Mouse (Mus musculus) lung, embryonic 15.5 days (tissue): ENCODE results near the gene Gm20662. TPM values are rescaled to one million over a fixed set of nuclear protein-coding genes. Genes with fewer than 3 reads are reported as not detected.

Source experiments
- ATAC-seq: fragments of 200-750 bp; cut with Nextera tagmentation; 2 replicates; pipeline ENCODE4 v1.8.0; 2017; ENCODE audit warnings: moderate number of reproducible peaks, borderline replicate concordance; ENCODE audit not compliant: low FRiP score, low TSS enrichment; ENCODE audit errors: extremely low read depth
- H3K27ac ChIP-seq: fragments of 300-500 bp; sonication (generic); 2 replicates; pipeline ENCODE4 v1.5.1; 2015; ENCODE audit warnings: moderate library complexity, mild to moderate bottlenecking, inconsistent platforms
- H3K27me3 ChIP-seq: fragments of 300-500 bp; sonication (generic); 2 replicates; pipeline ENCODE4 v1.6.1; 2015; ENCODE audit warnings: inconsistent platforms
- H3K36me3 ChIP-seq: fragments of 300-500 bp; sonication (generic); 2 replicates; pipeline ENCODE4 v1.6.1; 2015; ENCODE audit warnings: inconsistent platforms
- H3K4me1 ChIP-seq: fragments of 300-500 bp; sonication (generic); 2 replicates; pipeline ENCODE4 v1.6.1; 2015; ENCODE audit warnings: inconsistent platforms
- H3K4me2 ChIP-seq: fragments of 300-500 bp; sonication (generic); 2 replicates; pipeline ENCODE4 v1.6.1; 2015; ENCODE audit warnings: inconsistent platforms, mild to moderate bottlenecking, moderate library complexity
- H3K4me3 ChIP-seq: fragments of 300-500 bp; sonication (generic); 2 replicates; pipeline ENCODE4 v1.5.1; 2015; ENCODE audit warnings: mild to moderate bottlenecking, inconsistent platforms
- H3K9ac ChIP-seq: fragments of 300-500 bp; sonication (generic); 2 replicates; pipeline ENCODE4 v1.6.1; 2015; ENCODE audit warnings: inconsistent platforms
- H3K9me3 ChIP-seq: fragments of 300-500 bp; sonication (generic); 2 replicates; pipeline ENCODE4 v1.6.1; 2016; ENCODE audit warnings: inconsistent platforms
- WGBS: fragments of 180-500 bp; shearing (Covaris S2); methylation state at CpG from one replicate; pipeline ENCODE4 v1.1.7; 2015; 5-methylcytosine and 5-hydroxymethylcytosine counted together
- polyA plus RNA-seq: library from polyadenylated mRNA; unstranded; fragments of >200 nt; fragmentation: Nextera tagmentation; extraction: Ambion mirVana; gene quantifications from 2 replicates; pipeline ENCODE4 v1.2.1, GENCODE M21; 2015

Gene Gm20662
- polyA plus RNA-seq, 1 experiment from 2014 or later: 0.72 TPM

- peaks cover 42% of the 10 kb centered on the region for H3K36me3 ChIP-seq
- WGBS: 90% methylated on average over 9 of the region's 9 CpGs
- no peak overlapping the region for H3K27ac ChIP-seq
- no peak overlapping the region for H3K4me3 ChIP-seq
- H3K9me3 ChIP-seq: no peaks in the 10 kb centered on the region
- no peaks in the 10 kb centered on the region for H3K27me3 ChIP-seq
- peaks cover 5% of the 10 kb centered on the region; the same call in 1 of the 2 replicates for H3K4me1 ChIP-seq
- no peak overlapping the region for H3K4me2 ChIP-seq
- H3K9ac ChIP-seq: no peak overlapping the region
- ATAC-seq: no peak
Measured at GRCm38 (mm10) chr9:107962916-107963315, 33.2 kb upstream of the Gm20662 start.

GRCm38 (mm10) chr9:107963700-107964099 lies 32.4 kb upstream of the Gm20662 start:
- 13% methylated on average over 5 of the region's 5 CpGs for WGBS
- Histone ChIP-seq H3K4me3 (no peak overlapping the region), H3K4me2 (no peak overlapping the region), H3K27ac (no peak overlapping the region), H3K36me3 (peaks cover 42% of the 10 kb centered on the region), H3K9ac (no peak overlapping the region), H3K27me3 (no peaks in the 10 kb centered on the region), H3K9me3 (no peaks in the 10 kb centered on the region), H3K4me1 (peaks cover 5% of the 10 kb centered on the region; the same call in 1 of the 2 replicates)
- peak; percentile 55; the same call in 1 of the 2 replicates for ATAC-seq

GRCm38 (mm10) chr9:107964681-107965080 lies 31.5 kb upstream of the Gm20662 start:
- ATAC-seq: no peak
- no peak overlapping the region for H3K27ac ChIP-seq
- no peak overlapping the region for H3K4me3 ChIP-seq
- WGBS: 90% methylated on average over 9 of the region's 9 CpGs
- H3K9me3 ChIP-seq: no peaks in the 10 kb centered on the region
- no peak overlapping the region for H3K4me2 ChIP-seq
- no peaks in the 10 kb centered on the region for H3K27me3 ChIP-seq
- peaks cover 5% of the 10 kb centered on the region; the same call in 1 of the 2 replicates for H3K4me1 ChIP-seq
- peaks cover 40% of the 10 kb centered on the region for H3K36me3 ChIP-seq
- H3K9ac ChIP-seq: no peak overlapping the region

DNA sequence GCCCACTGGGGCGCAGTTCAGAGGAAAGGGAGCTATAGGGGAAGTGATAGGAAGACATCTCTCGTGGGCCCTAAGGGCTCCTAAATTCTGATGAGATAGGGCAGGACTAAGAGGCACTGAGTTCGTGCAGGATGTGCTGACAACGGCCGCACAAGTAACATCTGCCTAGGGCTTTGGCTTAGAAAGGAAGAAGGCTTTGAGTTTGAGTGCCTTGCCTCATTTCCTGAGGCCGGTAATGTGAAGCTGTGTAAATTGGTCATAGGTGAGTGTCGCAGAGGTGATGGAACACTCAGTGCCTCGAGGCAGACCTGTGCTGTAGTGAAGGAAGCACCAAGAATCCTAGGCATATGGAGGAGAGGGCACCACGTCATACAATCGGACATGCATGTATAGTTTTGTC lies 29.5 kb upstream of the Gm20662 start:
- H3K36me3 ChIP-seq: peaks cover 27% of the 10 kb centered on the region
- peaks cover 9% of the 10 kb centered on the region; the same call in 1 of the 2 replicates for H3K4me1 ChIP-seq
- ATAC-seq: no peak
- H3K4me3 ChIP-seq: no peak overlapping the region
- 80% methylated on average over 10 of the region's 10 CpGs for WGBS
- H3K27me3 ChIP-seq: no peaks in the 10 kb centered on the region
- no peaks in the 10 kb centered on the region for H3K9me3 ChIP-seq
- no peak overlapping the region for H3K27ac ChIP-seq
- no peak overlapping the region for H3K4me2 ChIP-seq
- H3K9ac ChIP-seq: no peak overlapping the region

- Histone ChIP-seq H3K36me3 (peaks cover 21% of the 10 kb centered on the region), H3K4me2 (no peak overlapping the region), H3K4me1 (peaks cover 11% of the 10 kb centered on the region; the same call in 1 of the 2 replicates), H3K9me3 (no peaks in the 10 kb centered on the region), H3K27ac (no peak overlapping the region), H3K27me3 (no peaks in the 10 kb centered on the region), H3K4me3 (no peak overlapping the region), H3K9ac (no peak overlapping the region)
- 81% methylated on average over 6 of the region's 6 CpGs for WGBS
- no peak for ATAC-seq
Measured at GRCm38 (mm10) chr9:107967437-107967836, 28.7 kb upstream of the Gm20662 start.

GRCm38 (mm10) chr9:107968531-107968930 lies 27.6 kb upstream of the Gm20662 start:
- Histone ChIP-seq H3K4me2 (no peak overlapping the region), H3K9ac (no peak overlapping the region), H3K27ac (no peak overlapping the region), H3K4me3 (no peak overlapping the region), H3K36me3 (peaks cover 17% of the 10 kb centered on the region), H3K27me3 (no peaks in the 10 kb centered on the region), H3K4me1 (peaks cover 11% of the 10 kb centered on the region; the same call in 1 of the 2 replicates), H3K9me3 (no peaks in the 10 kb centered on the region)
- WGBS: 86% methylated on average over 7 of the region's 7 CpGs
- no peak for ATAC-seq

- peaks cover 12% of the 10 kb centered on the region; the same call in 1 of the 2 replicates for H3K4me1 ChIP-seq
- no peaks in the 10 kb centered on the region for H3K27me3 ChIP-seq
- no peak for ATAC-seq
- H3K4me3 ChIP-seq: no peak overlapping the region
- peaks cover 12% of the 10 kb centered on the region for H3K36me3 ChIP-seq
- H3K9ac ChIP-seq: no peak overlapping the region
- no peak overlapping the region for H3K27ac ChIP-seq
- WGBS: 65% methylated on average over 5 of the region's 5 CpGs
- no peaks in the 10 kb centered on the region for H3K9me3 ChIP-seq
- no peak overlapping the region for H3K4me2 ChIP-seq
Measured at GRCm38 (mm10) chr9:107970311-107970710, 25.8 kb upstream of the Gm20662 start.

DNA sequence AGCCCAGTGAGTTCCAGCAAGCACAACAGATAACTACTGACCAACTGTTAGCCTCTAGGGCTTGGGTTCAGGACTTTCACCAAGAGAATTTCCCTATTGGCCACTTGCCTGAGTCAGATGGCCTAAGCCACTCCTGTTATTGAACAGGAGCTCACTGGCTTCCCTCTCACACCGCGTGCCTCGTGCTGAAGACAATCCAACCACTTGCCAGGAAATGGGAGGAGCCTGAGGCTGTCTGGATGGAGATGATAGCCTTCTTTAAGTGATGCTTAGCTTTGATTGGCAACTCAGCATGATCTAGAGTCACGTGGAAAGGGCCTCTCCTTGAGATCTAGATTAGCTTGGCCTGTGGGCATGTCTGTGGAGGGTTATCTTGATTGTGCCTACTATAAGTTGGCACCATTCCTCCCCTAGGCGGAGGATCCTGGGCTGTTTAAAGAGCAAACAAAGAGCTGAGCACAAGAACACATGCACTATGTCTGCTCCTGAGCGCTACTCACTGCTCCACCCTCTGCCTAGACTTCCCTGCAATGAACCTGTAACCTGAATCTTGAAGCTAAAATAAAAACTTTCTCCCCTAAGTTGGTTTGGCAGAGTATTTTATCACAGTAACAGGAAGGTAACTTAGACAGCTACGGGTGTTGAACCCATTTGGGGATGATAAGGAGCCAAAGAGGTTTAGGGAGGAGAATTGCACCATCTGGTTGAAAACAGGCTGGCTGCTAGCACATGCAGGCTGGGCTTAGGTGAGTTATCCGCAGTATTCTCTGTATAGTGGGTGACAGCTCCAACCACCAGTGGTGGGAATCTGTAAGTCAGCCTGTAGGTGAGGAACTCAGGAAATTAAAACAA lies 24.2 kb upstream of the Gm20662 start:
- Histone ChIP-seq H3K4me2 (no peak overlapping the region), H3K27ac (no peak overlapping the region), H3K9ac (no peak overlapping the region), H3K4me3 (no peak overlapping the region), H3K4me1 (peaks cover 12% of the 10 kb centered on the region; the same call in 1 of the 2 replicates), H3K9me3 (no peaks in the 10 kb centered on the region), H3K27me3 (no peaks in the 10 kb centered on the region), H3K36me3 (peaks cover 12% of the 10 kb centered on the region)
- 64% methylated on average over 8 of the region's 8 CpGs for WGBS
- ATAC-seq: peak; percentile 23; the same call in 1 of the 2 replicates

- no peak overlapping the region for H3K4me3 ChIP-seq
- H3K9ac ChIP-seq: no peak overlapping the region
Measured at GRCm38 (mm10) chr9:107974491-107975171, 21.5 kb upstream of the Gm20662 start.

DNA sequence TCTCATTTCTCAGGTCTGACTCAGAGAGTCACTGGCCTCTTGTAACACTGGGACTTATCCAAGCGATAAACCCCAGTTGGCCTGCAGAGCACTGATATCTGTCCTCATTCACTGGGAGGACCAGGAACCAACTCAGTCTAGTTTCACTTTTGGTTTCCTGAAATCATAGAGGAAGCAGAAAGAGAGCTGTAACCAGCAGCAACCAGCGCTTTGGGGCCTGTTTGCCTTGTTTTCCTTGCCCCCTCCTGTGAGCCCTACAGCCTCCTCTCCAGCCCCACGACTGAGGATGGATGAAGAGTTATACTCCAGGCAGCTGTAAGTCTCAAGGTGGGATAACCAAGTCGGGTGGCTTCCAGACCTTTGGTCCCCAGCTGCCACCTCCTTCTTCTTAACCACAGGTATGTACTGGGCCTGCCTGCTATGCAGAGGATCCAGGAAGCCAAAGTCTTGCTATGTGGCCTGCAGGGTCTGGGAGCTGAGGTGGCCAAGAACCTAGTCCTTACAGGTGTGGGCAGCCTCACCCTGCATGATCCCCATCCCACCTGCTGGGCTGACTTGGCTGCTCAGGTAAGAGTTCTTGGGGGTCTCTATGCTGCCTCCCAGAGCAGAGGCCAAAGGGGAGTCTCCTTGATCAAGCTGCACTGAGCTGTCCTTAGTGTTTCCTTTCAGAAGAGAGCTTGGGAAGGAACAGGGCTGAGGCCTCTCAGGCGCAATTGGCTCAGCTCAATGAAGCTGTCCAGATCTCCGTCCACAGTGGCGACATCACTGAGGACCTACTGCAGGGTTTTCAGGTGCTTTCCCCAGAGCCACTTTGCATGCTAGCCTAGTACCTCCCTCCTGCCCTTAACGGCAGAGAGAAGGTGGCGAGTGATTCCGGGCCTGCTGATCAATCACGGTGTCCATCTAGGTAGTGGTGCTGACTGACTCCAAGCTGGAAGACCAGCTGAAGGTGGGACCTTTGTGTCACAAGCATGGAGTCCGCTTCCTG lies 20.5 kb upstream of the Gm20662 start, which contains the start of gene Uba7:
Gene Uba7, plus strand, starts transcription at position 107 of the 988 bp plus-strand sequence.
- Histone ChIP-seq H3K9ac (no peak within 1 kb of the TSS), H3K4me3 (0 out of 2 replicates have a peak within 1 kb of the TSS, but pooled peaks have one; percentile 1), H3K27ac (peak within 1 kb of the TSS; percentile 31; the same call in 1 of the 2 replicates), H3K36me3 (peaks cover 3% of the 10 kb centered on the region), H3K4me1 (peaks cover 17% of the 10 kb centered on the region), H3K27me3 (no peaks in the 10 kb centered on the region), H3K9me3 (no peaks in the 10 kb centered on the region), H3K4me2 (peak within 1 kb of the TSS; percentile 32)
- 62% methylated on average over 12 of the region's 12 CpGs for WGBS
- no peak for ATAC-seq

More at GRCm38 (mm10) chr9:107974491-107975171, 21.5 kb upstream of the Gm20662 start:
- Histone ChIP-seq H3K36me3 (peaks cover 5% of the 10 kb centered on the region), H3K4me2 (no peak overlapping the region), H3K9me3 (no peaks in the 10 kb centered on the region), H3K4me1 (peaks cover 12% of the 10 kb centered on the region; the same call in 1 of the 2 replicates), H3K27ac (peak overlapping the region; percentile 31; the same call in 1 of the 2 replicates), H3K27me3 (no peaks in the 10 kb centered on the region)
- 69% methylated on average over 10 of the region's 10 CpGs for WGBS
- no peak for ATAC-seq

DNA sequence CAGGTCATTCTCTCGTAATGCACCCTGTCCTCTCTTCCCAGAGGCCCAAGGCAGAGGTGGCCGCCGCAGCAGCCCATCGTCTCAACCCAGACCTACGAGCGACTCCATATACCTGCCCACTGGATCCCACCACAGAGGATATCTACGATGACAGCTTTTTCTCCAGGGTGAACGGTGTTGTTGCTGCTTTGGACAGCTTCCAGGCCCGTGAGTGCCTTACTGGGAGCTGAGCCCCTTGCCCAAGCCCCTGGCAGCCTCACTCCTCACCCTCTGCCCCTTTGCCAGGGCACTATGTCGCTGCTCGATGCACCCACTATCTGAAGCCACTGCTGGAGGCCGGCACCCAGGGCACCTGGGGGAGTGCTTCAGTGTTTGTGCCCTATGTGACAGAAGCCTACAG lies 17.3 kb upstream of the Gm20662 start:
- Histone ChIP-seq H3K27ac (no peak overlapping the region), H3K4me2 (no peak overlapping the region), H3K9ac (no peak overlapping the region), H3K4me3 (no peak overlapping the region), H3K36me3 (no peaks in the 10 kb centered on the region), H3K4me1 (peaks cover 42% of the 10 kb centered on the region), H3K27me3 (no peaks in the 10 kb centered on the region), H3K9me3 (no peaks in the 10 kb centered on the region)
- ATAC-seq: no peak
- 84% methylated on average over 12 of the region's 12 CpGs for WGBS
